Mouse (Mus musculus) liver, embryonic 14.5 days (tissue): ENCODE results near the gene Klhl2. TPM values are rescaled to one million over a fixed set of nuclear protein-coding genes. Genes with fewer than 3 reads are reported as not detected.

Source experiments
- ATAC-seq: fragments of 200-750 bp; cut with Nextera tagmentation; 2 replicates; pipeline ENCODE4 v1.8.0; 2017; ENCODE audit warnings: moderate number of reproducible peaks, mild to moderate bottlenecking, moderate library complexity; ENCODE audit not compliant: insufficient read depth
- DNase-seq, 3 experiments: peaks; one replicate each; pipeline ENCODE4 v3.0.0-alpha.2; 2012 to 2013; ENCODE audit warnings: low read depth in 3 of 3, low spot score in 3 of 3
- H3K27ac ChIP-seq: fragments of 300-500 bp; sonication (generic); 2 replicates; pipeline ENCODE4 v1.5.1; 2014; ENCODE audit warnings: moderate library complexity, mild to moderate bottlenecking, control low read depth, inconsistent platforms
- H3K27me3 ChIP-seq: fragments of 300-500 bp; sonication (generic); 2 replicates; pipeline ENCODE4 v1.6.1; 2014; ENCODE audit warnings: mild to moderate bottlenecking, low read length, moderate library complexity; ENCODE audit not compliant: control insufficient read depth, insufficient read depth
- H3K36me3 ChIP-seq: fragments of 300-500 bp; sonication (generic); replicated peaks from 2 replicates; pipeline ENCODE4 v1.6.1; 2014; ENCODE audit warnings: low read depth; ENCODE audit not compliant: control insufficient read depth, insufficient read depth
- H3K4me1 ChIP-seq, 2 experiments: fragments of 200-500 bp in 1 of 2; fragments of 300-500 bp in 1 of 2; sonication (generic) in 1 of 2; replicated peaks; 2 replicates each; pipeline ENCODE4 v1.6.1; 2012 to 2014; ENCODE audit warnings: antibody characterized with exemption in 1 of 2, inconsistent platforms in 1 of 2, low read length in 1 of 2; ENCODE audit not compliant: control insufficient read depth in 2 of 2, insufficient read depth in 2 of 2
- H3K4me2 ChIP-seq: fragments of 300-500 bp; sonication (generic); 2 replicates; pipeline ENCODE4 v1.6.1; 2014; ENCODE audit warnings: low read depth, mild to moderate bottlenecking, control low read depth, moderate library complexity
- H3K4me3 ChIP-seq, 2 experiments: fragments of 200-500 bp in 1 of 2; fragments of 300-500 bp in 1 of 2; sonication (generic) in 1 of 2; 2 replicates each; pipeline ENCODE4 v1.5.1; 2012 to 2014; ENCODE audit warnings: low read depth in 2 of 2, low read length in 2 of 2, mild to moderate bottlenecking in 2 of 2, control low read depth in 1 of 2, inconsistent platforms in 1 of 2, moderate library complexity in 1 of 2; ENCODE audit not compliant: insufficient read depth in 1 of 2
- H3K9ac ChIP-seq: fragments of 300-500 bp; sonication (generic); replicated peaks from 2 replicates; pipeline ENCODE4 v1.6.1; 2014; ENCODE audit warnings: mild to moderate bottlenecking, control low read depth, moderate library complexity
- H3K9me3 ChIP-seq: fragments of 300-500 bp; sonication (generic); 2 replicates; pipeline ENCODE4 v1.6.1; 2016; ENCODE audit warnings: low read length, mixed read lengths; ENCODE audit not compliant: control insufficient read depth
- CTCF ChIP-seq: IDR thresholded peaks from 2 replicates; pipeline ENCODE4 v1.5.1; 2016; ENCODE audit warnings: antibody characterized with exemption, low read depth, control low read depth
- EP300 ChIP-seq: IDR thresholded peaks from 2 replicates; pipeline ENCODE4 v1.6.1; 2016; ENCODE audit warnings: antibody characterized with exemption, low read depth
- WGBS: fragments of 180-500 bp; shearing (Covaris S2); extraction: QIAGEN DNeasy Blood & Tissue Kit; methylation state at CpG from one replicate; pipeline ENCODE4 v1.1.7; 2014; ENCODE audit not compliant: insufficient replicate concordance; 5-methylcytosine and 5-hydroxymethylcytosine counted together
- polyA plus RNA-seq, 2 experiments: library from polyadenylated mRNA; depleted of rRNA in 1 of 2; stranded (reverse) in 1 of 2; unstranded in 1 of 2; fragments of >200 nt; fragmentation: Nextera tagmentation in 1 of 2; extraction: Ambion mirVana in 1 of 2; gene quantifications; 2 replicates each; pipeline versions ENCODE4 v1.2.1 to v1.2.3; 2012 to 2014

The Klhl2 gene
- polyA plus RNA-seq, 2 experiments, result 2.7 to 3.4 TPM

GRCm38 (mm10) chr8:64829921-64830320, 19.9 kb downstream of the Klhl2 start:
- H3K9ac ChIP-seq, result no peak overlapping the region
- no peaks in the 10 kb centered on the region for H3K9me3 ChIP-seq
- TF ChIP-seq EP300 (no peak), CTCF (no peak)
- H3K27ac ChIP-seq, result no peak overlapping the region
- ATAC-seq (no peak), DNase-seq (no peak)
- no peak overlapping the region for H3K4me3 ChIP-seq
- no peak overlapping the region for H3K4me2 ChIP-seq
- H3K4me1 ChIP-seq, result peaks cover 0 to 2% of the 10 kb centered on the region in 2 experiments; a peak in 1 of 4 replicates
- H3K27me3 ChIP-seq, result no peaks in the 10 kb centered on the region
- no peaks in the 10 kb centered on the region for H3K36me3 ChIP-seq
- 66% methylated on average over 3 of the region's 3 CpGs for WGBS

GRCm38 (mm10) chr8:64829391-64829790, 20.4 kb downstream of the Klhl2 start:
- no peak overlapping the region for H3K4me3 ChIP-seq
- WGBS, result 71% methylated on average over 9 of the region's 9 CpGs
- H3K4me2 ChIP-seq, result no peak overlapping the region
- H3K9me3 ChIP-seq, result no peaks in the 10 kb centered on the region
- H3K27me3 ChIP-seq, result no peaks in the 10 kb centered on the region
- ATAC-seq, result no peak
- no peak overlapping the region for H3K9ac ChIP-seq
- H3K4me1 ChIP-seq, result peaks cover 0 to 2% of the 10 kb centered on the region in 2 experiments; a peak in 1 of 4 replicates
- no peak for DNase-seq
- TF ChIP-seq EP300 (no peak), CTCF (no peak)
- no peak overlapping the region for H3K27ac ChIP-seq
- no peaks in the 10 kb centered on the region for H3K36me3 ChIP-seq

- Histone ChIP-seq H3K4me1 (peaks cover 0 to 2% of the 10 kb centered on the region in 2 experiments; a peak in 1 of 4 replicates), H3K27me3 (no peaks in the 10 kb centered on the region), H3K27ac (no peak overlapping the region), H3K4me2 (no peak overlapping the region), H3K9ac (no peak overlapping the region), H3K9me3 (no peaks in the 10 kb centered on the region), H3K36me3 (no peaks in the 10 kb centered on the region), H3K4me3 (no peak overlapping the region)
- ATAC-seq, result no peak
- TF ChIP-seq CTCF (0 out of 2 replicates have a peak, but pooled peaks have one; percentile 4), EP300 (no peak)
- DNase-seq, result no peak
- WGBS, result 29% methylated on average over 15 of the region's 15 CpGs
These were observed 21.4 kb downstream of the Klhl2 start for GRCm38 (mm10) chr8:64828466-64828865.

GRCm38 (mm10) chr8:64827356-64827755, 22.5 kb downstream of the Klhl2 start:
- peaks cover 0 to 2% of the 10 kb centered on the region in 2 experiments; a peak in 1 of 4 replicates for H3K4me1 ChIP-seq
- no peak overlapping the region for H3K9ac ChIP-seq
- H3K36me3 ChIP-seq, result no peaks in the 10 kb centered on the region
- no peak overlapping the region for H3K27ac ChIP-seq
- H3K4me2 ChIP-seq, result no peak overlapping the region
- no peaks in the 10 kb centered on the region for H3K27me3 ChIP-seq
- WGBS, result 74% methylated on average over 10 of the region's 10 CpGs
- no peak overlapping the region for H3K4me3 ChIP-seq
- DNase-seq (no peak), ATAC-seq (no peak)
- no peaks in the 10 kb centered on the region for H3K9me3 ChIP-seq
- no peak for TF ChIP-seq CTCF
- TF ChIP-seq EP300, result no peak

- Histone ChIP-seq H3K9me3 (no peaks in the 10 kb centered on the region), H3K27me3 (no peaks in the 10 kb centered on the region), H3K27ac (no peak overlapping the region), H3K36me3 (no peaks in the 10 kb centered on the region), H3K4me3 (no peak overlapping the region), H3K4me1 (no peaks in the 10 kb centered on the region; a peak in 1 of 4 replicates), H3K9ac (no peak overlapping the region), H3K4me2 (no peak overlapping the region)
- ATAC-seq (no peak), DNase-seq (no peak)
- TF ChIP-seq CTCF, result no peak
- WGBS, result 54% methylated on average over 8 of the region's 8 CpGs
These were observed 23.4 kb downstream of the Klhl2 start for GRCm38 (mm10) chr8:64826461-64826860.
